Mouse (Mus musculus) MEL (cell line): Measurements from ENCODE around the gene Psmd5. TPM values are rescaled to one million over a fixed set of nuclear protein-coding genes. Genes with fewer than 3 reads are reported as not detected.

ENCODE experiments used
- DNase-seq: peaks from one replicate; pipeline ENCODE4 v3.0.0; 2011; ENCODE audit warnings: low read depth, low spot score
- H3K27ac ChIP-seq: 2 replicates; pipeline ENCODE4 v1.5.1; 2012; ENCODE audit warnings: low read depth, mild to moderate bottlenecking, control low read depth, low read length, moderate library complexity; ENCODE audit not compliant: control insufficient read depth
- H3K27me3 ChIP-seq, 2 experiments: fragments of 150-350 bp in 1 of 2; sonication (generic) in 1 of 2; 2 replicates each; pipeline ENCODE4 v1.6.1; 2012; ENCODE audit warnings: low read length in 2 of 2, mild to moderate bottlenecking in 2 of 2, improper control_type of control experiment in 1 of 2, moderate library complexity in 1 of 2; ENCODE audit not compliant: insufficient read depth in 2 of 2, control insufficient read depth in 1 of 2
- H3K36me3 ChIP-seq, 2 experiments: 2 replicates each; pipeline ENCODE4 v1.6.1; 2012 to 2014; ENCODE audit warnings: low read length in 2 of 2, improper control_type of control experiment in 1 of 2, inconsistent platforms in 1 of 2, mild to moderate bottlenecking in 1 of 2; ENCODE audit not compliant: insufficient read depth in 2 of 2, control insufficient read depth in 1 of 2
- H3K4me1 ChIP-seq, 2 experiments: fragments of 150-350 bp in 1 of 2; sonication (generic) in 1 of 2; 2 replicates each; pipeline ENCODE4 v1.6.1; 2012; ENCODE audit warnings: low read length in 2 of 2, improper control_type of control experiment in 1 of 2, mild to moderate bottlenecking in 1 of 2; ENCODE audit not compliant: insufficient read depth in 2 of 2, control insufficient read depth in 1 of 2
- H3K4me3 ChIP-seq, 2 experiments: fragments of 150-350 bp in 1 of 2; sonication (generic) in 1 of 2; 2 replicates each; pipeline ENCODE4 v1.5.1; 2012; ENCODE audit warnings: low read depth in 2 of 2, low read length in 2 of 2, mild to moderate bottlenecking in 2 of 2, moderate library complexity in 2 of 2, control low read depth in 1 of 2, improper control_type of control experiment in 1 of 2; ENCODE audit not compliant: control insufficient read depth in 1 of 2, insufficient read depth in 1 of 2
- H3K79me2 ChIP-seq: 2 replicates; pipeline ENCODE4 v1.6.1; 2012; ENCODE audit warnings: mild to moderate bottlenecking, low read length, moderate library complexity; ENCODE audit not compliant: control insufficient read depth, poor library complexity, insufficient read depth
- H3K9ac ChIP-seq: 2 replicates; pipeline ENCODE4 v1.6.1; 2012; ENCODE audit warnings: low read depth, mild to moderate bottlenecking, control low read depth, low read length, moderate library complexity; ENCODE audit not compliant: control insufficient read depth, poor library complexity, severe bottlenecking
- H3K9me3 ChIP-seq: fragments of 150-350 bp; sonication (generic); replicated peaks from 2 replicates; pipeline ENCODE4 v1.6.1; 2012; ENCODE audit warnings: mild to moderate bottlenecking, low read length, improper control_type of control experiment, moderate library complexity; ENCODE audit not compliant: insufficient read depth
- BHLHE40 ChIP-seq: IDR thresholded peaks from 2 replicates; pipeline ENCODE4 v1.6.1; 2012; ENCODE audit warnings: low read depth, mild to moderate bottlenecking, inconsistent platforms, low read length, improper control_type of control experiment, borderline replicate concordance
- E2F4 ChIP-seq: IDR thresholded peaks from 2 replicates; pipeline ENCODE4 v1.6.1; 2011; ENCODE audit warnings: low read depth, low read length, improper control_type of control experiment, borderline replicate concordance
- ELF1 ChIP-seq: IDR thresholded peaks from 2 replicates; pipeline ENCODE4 v1.6.1; 2014; ENCODE audit warnings: low read depth, mild to moderate bottlenecking, inconsistent platforms, low read length, improper control_type of control experiment, moderate library complexity
- EP300 ChIP-seq, 2 experiments: IDR thresholded peaks; 2 replicates each; pipeline ENCODE4 v1.6.1; 2011; ENCODE audit warnings: improper control_type of control experiment in 2 of 2, low read length in 2 of 2, low read depth in 1 of 2, mild to moderate bottlenecking in 1 of 2
- GABPA ChIP-seq: IDR thresholded peaks from 2 replicates; pipeline ENCODE4 v1.6.1; 2012; ENCODE audit warnings: low read depth, mild to moderate bottlenecking, inconsistent platforms, low read length, improper control_type of control experiment, moderate library complexity
- GATA1 ChIP-seq: IDR thresholded peaks from 2 replicates; pipeline ENCODE4 v1.6.1; 2011; ENCODE audit warnings: low read depth, low read length, improper control_type of control experiment
- HCFC1 ChIP-seq: IDR thresholded peaks from 2 replicates; pipeline ENCODE4 v1.6.1; 2012; ENCODE audit warnings: low read depth, mild to moderate bottlenecking, inconsistent platforms, low read length, improper control_type of control experiment, moderate library complexity
- KAT2A ChIP-seq: conservative IDR thresholded peaks from 2 replicates; pipeline ENCODE4 v1.6.1; 2012; ENCODE audit warnings: low read depth, low read length, improper control_type of control experiment, inconsistent platforms
- MAFK ChIP-seq: IDR thresholded peaks from 2 replicates; pipeline ENCODE4 v1.6.1; 2011; ENCODE audit warnings: low read depth, mild to moderate bottlenecking, low read length, improper control_type of control experiment, borderline replicate concordance
- MAX ChIP-seq: IDR thresholded peaks from 2 replicates; pipeline ENCODE4 v1.6.1; 2011; ENCODE audit warnings: low read length, improper control_type of control experiment
- MAZ ChIP-seq: IDR thresholded peaks from 2 replicates; pipeline ENCODE4 v1.6.1; 2012; ENCODE audit warnings: low read depth, mild to moderate bottlenecking, inconsistent platforms, low read length, improper control_type of control experiment
- MEF2A ChIP-seq: IDR thresholded peaks from 2 replicates; pipeline ENCODE4 v1.6.1; 2014; ENCODE audit warnings: low read depth, mild to moderate bottlenecking, inconsistent platforms, low read length, improper control_type of control experiment; ENCODE audit not compliant: poor library complexity, insufficient replicate concordance, severe bottlenecking; ENCODE audit errors: extremely low read depth
- MYB ChIP-seq: IDR thresholded peaks from 2 replicates; pipeline ENCODE4 v1.6.1; 2011; ENCODE audit warnings: mild to moderate bottlenecking, low read depth, low read length, improper control_type of control experiment
- MYC ChIP-seq: IDR thresholded peaks from 2 replicates; pipeline ENCODE4 v1.6.1; 2011; ENCODE audit warnings: low read depth, mild to moderate bottlenecking, low read length, improper control_type of control experiment, moderate library complexity
- NELFE ChIP-seq: IDR thresholded peaks from 2 replicates; pipeline ENCODE4 v1.6.1; 2011; ENCODE audit warnings: low read depth, low read length, improper control_type of control experiment
- NRF1 ChIP-seq: IDR thresholded peaks from 2 replicates; pipeline ENCODE4 v1.6.1; 2014; ENCODE audit warnings: low read depth, mild to moderate bottlenecking, inconsistent platforms, low read length, improper control_type of control experiment, moderate library complexity; ENCODE audit not compliant: poor library complexity, insufficient read depth, severe bottlenecking
- POLR2A ChIP-seq, 2 experiments: IDR thresholded peaks; 2 replicates each; pipeline ENCODE4 v1.6.1; 2011 to 2012; ENCODE audit warnings: low read length in 2 of 2, mild to moderate bottlenecking in 2 of 2, control low read depth in 1 of 2, improper control_type of control experiment in 1 of 2, low read depth in 1 of 2, moderate library complexity in 1 of 2; ENCODE audit not compliant: control insufficient read depth in 1 of 2, insufficient read depth in 1 of 2, poor library complexity in 1 of 2
- POLR2AphosphoS5 ChIP-seq: IDR thresholded peaks from 2 replicates; pipeline ENCODE4 v1.6.1; 2012; ENCODE audit warnings: low read depth, borderline replicate concordance, mild to moderate bottlenecking, inconsistent platforms, low read length, moderate library complexity, mixed read lengths
- RCOR1 ChIP-seq: IDR thresholded peaks from 2 replicates; pipeline ENCODE4 v1.6.1; 2012; ENCODE audit warnings: low read depth, mild to moderate bottlenecking, inconsistent platforms, low read length, improper control_type of control experiment
- SMC3 ChIP-seq: IDR thresholded peaks from 2 replicates; pipeline ENCODE4 v1.6.1; 2011; ENCODE audit warnings: low read depth, low read length, improper control_type of control experiment
- TCF12 ChIP-seq: IDR thresholded peaks from 2 replicates; pipeline ENCODE4 v1.6.1; 2014; ENCODE audit warnings: low read depth, mild to moderate bottlenecking, inconsistent platforms, low read length, improper control_type of control experiment, moderate library complexity
- UBTF ChIP-seq: IDR thresholded peaks from 2 replicates; pipeline ENCODE4 v1.6.1; 2012; ENCODE audit warnings: low read depth, mild to moderate bottlenecking, inconsistent platforms, low read length, improper control_type of control experiment, moderate library complexity, borderline replicate concordance; ENCODE audit not compliant: insufficient read depth
- USF1 ChIP-seq: IDR thresholded peaks from 2 replicates; pipeline ENCODE4 v1.6.1; 2014; ENCODE audit warnings: low read depth, mild to moderate bottlenecking, inconsistent platforms, low read length, improper control_type of control experiment, moderate library complexity
- USF2 ChIP-seq, 2 experiments: IDR thresholded peaks; 2 replicates each; pipeline ENCODE4 v1.6.1; 2011 to 2012; ENCODE audit warnings: improper control_type of control experiment in 2 of 2, low read length in 2 of 2, borderline replicate concordance in 1 of 2, inconsistent platforms in 1 of 2, low read depth in 1 of 2, mild to moderate bottlenecking in 1 of 2; ENCODE audit not compliant: insufficient read depth in 1 of 2
- ZC3H11A ChIP-seq: IDR thresholded peaks from 2 replicates; pipeline ENCODE4 v1.6.1; 2012; ENCODE audit warnings: low read depth, mild to moderate bottlenecking, inconsistent platforms, low read length, improper control_type of control experiment
- ZMIZ1 ChIP-seq: IDR thresholded peaks from 2 replicates; pipeline ENCODE4 v1.6.1; 2012; ENCODE audit warnings: low read depth, mild to moderate bottlenecking, inconsistent platforms, low read length, improper control_type of control experiment, moderate library complexity
- ZNF384 ChIP-seq: IDR thresholded peaks from 2 replicates; pipeline ENCODE4 v1.6.1; 2012; ENCODE audit warnings: low read depth, mild to moderate bottlenecking, inconsistent platforms, low read length, improper control_type of control experiment
- polyA plus RNA-seq, 2 experiments: library from polyadenylated mRNA; stranded (reverse) in 1 of 2; unstranded in 1 of 2; fragments of >175 nt in 1 of 2; fragments of >200 nt in 1 of 2; gene quantifications; 2 replicates each; pipeline versions ENCODE4 v1.2.1 to v1.2.4; 2012; ENCODE audit warnings: low replicate concordance in 2 of 2, low read depth in 1 of 2; ENCODE audit not compliant: insufficient read length in 2 of 2, insufficient read depth in 1 of 2, missing spikeins in 1 of 2
- total RNA-seq: library from RNA; depleted of rRNA; stranded (reverse); fragments of 300-350 nt; gene quantifications from 2 replicates; pipeline ENCODE4 v1.2.3, GENCODE M21; 2012

Gene Psmd5
- total and polyA plus RNA-seq, 3 experiments = 48.1 to 70.3 TPM; not detected in 1

DNA sequence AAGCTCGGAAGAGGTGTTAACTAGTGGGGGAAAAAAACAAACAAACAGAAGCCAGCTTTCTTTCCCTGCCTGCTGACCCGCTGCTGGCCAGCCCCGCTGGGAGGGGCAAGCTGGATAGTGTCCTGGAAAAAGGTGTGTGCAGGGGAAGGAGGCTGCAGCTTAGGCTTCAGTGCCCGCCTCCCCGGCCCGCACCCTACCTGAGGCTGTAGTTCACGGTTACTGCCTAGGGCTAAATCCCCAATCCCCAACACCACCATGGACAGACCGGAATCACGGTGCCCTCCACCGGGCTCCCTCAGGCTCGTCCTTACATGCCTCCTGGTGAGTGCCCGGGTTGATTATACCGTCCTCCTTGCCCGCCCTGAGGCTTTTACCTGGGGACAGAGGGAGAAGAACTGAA, 497 bp downstream of the Psmd5 start, which contains the start of gene Cutal:
TSS of gene Cutal (plus strand) at position 126 of the 400 bp plus-strand sequence.
- Histone ChIP-seq H3K27ac (no peak within 1 kb of the TSS), H3K27me3 (no peaks in the 10 kb centered on the region), H3K4me3 (no peak within 1 kb of the TSS), H3K9ac (no peak within 1 kb of the TSS), H3K79me2 (peaks cover 19% of the 10 kb centered on the region), H3K9me3 (no peaks in the 10 kb centered on the region), H3K36me3 (peaks cover 0 to 7% of the 10 kb centered on the region in 2 experiments; a peak in 2 of 4 replicates), H3K4me1 (peaks cover 3 to 6% of the 10 kb centered on the region in 2 experiments)
- DNase-seq = no peak
- no peak for TF ChIP-seq MAZ
- no peak for TF ChIP-seq TCF12
- no peak for TF ChIP-seq E2F4
- no peak for TF ChIP-seq ELF1
- TF ChIP-seq NRF1 = no peak
- no peak for TF ChIP-seq GATA1
- no peak for TF ChIP-seq ZNF384
- TF ChIP-seq MAFK = no peak

GRCm38 (mm10) chr2:34870520-34871474, 4.0 kb downstream of the Psmd5 start:
- no peaks in the 10 kb centered on the region for H3K9me3 ChIP-seq
- H3K4me3 ChIP-seq = peak overlapping the region; percentile 61 to 73
- peak overlapping the region; percentile 95 for H3K9ac ChIP-seq
- peaks cover 48% of the 10 kb centered on the region for H3K79me2 ChIP-seq
- peaks cover 4 to 19% of the 10 kb centered on the region in 2 experiments for H3K36me3 ChIP-seq
- DNase-seq = peak; percentile 99
- peaks cover 3 to 9% of the 10 kb centered on the region in 2 experiments; a peak in 3 of 4 replicates for H3K4me1 ChIP-seq
- no peaks in the 10 kb centered on the region for H3K27me3 ChIP-seq
- H3K27ac ChIP-seq = peak overlapping the region; percentile 94
- TF ChIP-seq GABPA (no peak), USF1 (peak; percentile 46; the same call in 1 of the 2 replicates), MEF2A (no peak), NRF1 (peak; percentile 78), USF2 (IDR thresholded peaks at IDR 0.05; ENCODE audit: borderline replicate concordance in 1 of 2, insufficient read depth in 1 of 2, low read depth in 1 of 2, low read length in 2 of 2) (no peak), ZNF384 (no peak), BHLHE40 (no peak), EP300 (IDR thresholded peaks at IDR 0.05; ENCODE audit: low read depth in 1 of 2, low read length in 2 of 2) (no peak), MYB (no peak), RCOR1 (no peak), POLR2AphosphoS5 (peak; percentile 51; the same call in 1 of the 2 replicates), NELFE (peak; percentile 95), POLR2A (IDR thresholded peaks at IDR 0.05; ENCODE audit: control insufficient read depth in 1 of 2, insufficient read depth in 1 of 2, low read depth in 1 of 2, low read length in 2 of 2, poor library complexity in 1 of 2) (peak; percentile 95 to 97), HCFC1 (peak; percentile 87), ZMIZ1 (peak; percentile 81), MAX (peak; percentile 88), MYC (peak; percentile 95), SMC3 (no peak), TCF12 (peak; percentile 47), E2F4 (0 out of 2 replicates have a peak, but pooled peaks have one; percentile 25), KAT2A (peak; percentile 68; the same call in 1 of the 2 replicates), UBTF (no peak), ZC3H11A (no peak)
